Mouse (Mus musculus) embryonic facial prominence, embryonic 13.5 days (tissue): ENCODE data around the gene Hist1h3g. TPM values are rescaled to one million over a fixed set of nuclear protein-coding genes. Genes with fewer than 3 reads are reported as not detected.
A peak's percentile ranks its signal among the peaks of the same experiment; 100 is the strongest.
"Not testable (repeated sequence)": the region's sequence is repeated elsewhere in the genome, so short reads cannot be mapped to it uniquely, and the experiment has no call there.

Source experiments
- ATAC-seq: fragments of 200-750 bp; cut with Nextera tagmentation; 2 replicates; pipeline ENCODE4 v1.8.0; 2017; ENCODE audit warnings: low read depth; ENCODE audit not compliant: insufficient number of reproducible peaks, insufficient read depth, low FRiP score, low TSS enrichment
- H3K27ac ChIP-seq: fragments of 300-500 bp; sonication (generic); 2 replicates; pipeline ENCODE4 v1.5.1; 2015; ENCODE audit warnings: moderate library complexity, mild to moderate bottlenecking, inconsistent platforms
- H3K27me3 ChIP-seq: fragments of 300-500 bp; sonication (generic); 2 replicates; pipeline ENCODE4 v1.6.1; 2015; ENCODE audit warnings: mild to moderate bottlenecking, inconsistent platforms
- H3K36me3 ChIP-seq: fragments of 300-500 bp; sonication (generic); 2 replicates; pipeline ENCODE4 v1.6.1; 2015; ENCODE audit warnings: mild to moderate bottlenecking, inconsistent platforms
- H3K4me1 ChIP-seq: fragments of 300-500 bp; sonication (generic); 2 replicates; pipeline ENCODE4 v1.6.1; 2015; ENCODE audit warnings: inconsistent platforms
- H3K4me2 ChIP-seq: fragments of 300-500 bp; sonication (generic); 2 replicates; pipeline ENCODE4 v1.6.1; 2015; ENCODE audit warnings: moderate library complexity, mild to moderate bottlenecking, inconsistent platforms
- H3K4me3 ChIP-seq: fragments of 300-500 bp; sonication (generic); 2 replicates; pipeline ENCODE4 v1.5.1; 2015; ENCODE audit warnings: mild to moderate bottlenecking, inconsistent platforms
- H3K9ac ChIP-seq: fragments of 300-500 bp; sonication (generic); 2 replicates; pipeline ENCODE4 v1.6.1; 2015; ENCODE audit warnings: mild to moderate bottlenecking, inconsistent platforms
- H3K9me3 ChIP-seq: fragments of 300-500 bp; sonication (generic); 2 replicates; pipeline ENCODE4 v1.6.1; 2016; ENCODE audit warnings: inconsistent platforms
- WGBS: fragments of 180-500 bp; shearing (Covaris S2); methylation state at CpG from one replicate; pipeline ENCODE4 v1.1.7; 2015; ENCODE audit warnings: mixed read lengths; 5-methylcytosine and 5-hydroxymethylcytosine counted together
- polyA plus RNA-seq: library from polyadenylated mRNA; unstranded; fragments of >200 nt; fragmentation: Nextera tagmentation; extraction: Ambion mirVana; gene quantifications from 2 replicates; pipeline ENCODE4 v1.2.1, GENCODE M21; 2015

Hist1h3g gene
- polyA plus RNA-seq, 1 experiment from 2014 or later = 6.7 TPM

DNA sequence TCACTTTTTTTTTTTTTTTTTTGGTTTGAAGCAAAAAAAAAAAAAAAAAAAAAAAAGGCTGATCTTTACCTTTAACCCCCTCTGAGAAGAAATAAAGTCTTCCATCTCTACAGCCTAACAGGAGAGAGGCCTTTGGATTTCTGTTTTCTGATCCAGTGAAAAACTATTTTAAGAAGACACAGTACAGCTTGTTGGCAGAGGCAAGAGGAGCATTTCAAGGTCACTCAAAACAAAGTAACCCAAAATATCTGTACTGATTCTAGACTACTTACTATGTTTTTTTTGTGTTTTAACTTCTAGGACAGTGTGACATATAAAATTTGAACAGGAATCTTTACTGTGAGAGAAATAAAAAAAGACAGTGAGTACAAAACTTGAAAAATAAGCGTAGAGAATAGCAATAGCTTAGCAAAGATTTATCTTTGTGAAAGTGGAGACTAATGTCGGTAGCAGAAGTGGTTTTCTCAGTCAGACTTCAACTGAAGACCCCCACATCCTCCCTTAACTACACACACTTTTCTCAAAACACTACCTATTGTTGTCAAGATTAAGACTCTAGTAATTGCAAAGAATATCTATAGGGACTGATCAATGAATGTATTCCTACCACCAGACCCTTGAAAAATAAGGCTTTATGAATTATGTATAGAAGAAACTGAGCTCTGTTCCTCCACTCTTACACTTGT lies 5.6 kb upstream of the Hist1h3g start:
- H3K9ac ChIP-seq = peak overlapping the region; percentile 84
- H3K9me3 ChIP-seq = no peaks in the 10 kb centered on the region
- H3K27me3 ChIP-seq = no peaks in the 10 kb centered on the region
- WGBS = 27% methylated on average over 2 of the region's 2 CpGs
- peak overlapping the region; percentile 97 for H3K27ac ChIP-seq
- peaks cover 25% of the 10 kb centered on the region for H3K4me1 ChIP-seq
- ATAC-seq = no peak
- peak overlapping the region; percentile 66 for H3K4me2 ChIP-seq
- peak overlapping the region; percentile 54 for H3K4me3 ChIP-seq
- H3K36me3 ChIP-seq = no peaks in the 10 kb centered on the region

DNA sequence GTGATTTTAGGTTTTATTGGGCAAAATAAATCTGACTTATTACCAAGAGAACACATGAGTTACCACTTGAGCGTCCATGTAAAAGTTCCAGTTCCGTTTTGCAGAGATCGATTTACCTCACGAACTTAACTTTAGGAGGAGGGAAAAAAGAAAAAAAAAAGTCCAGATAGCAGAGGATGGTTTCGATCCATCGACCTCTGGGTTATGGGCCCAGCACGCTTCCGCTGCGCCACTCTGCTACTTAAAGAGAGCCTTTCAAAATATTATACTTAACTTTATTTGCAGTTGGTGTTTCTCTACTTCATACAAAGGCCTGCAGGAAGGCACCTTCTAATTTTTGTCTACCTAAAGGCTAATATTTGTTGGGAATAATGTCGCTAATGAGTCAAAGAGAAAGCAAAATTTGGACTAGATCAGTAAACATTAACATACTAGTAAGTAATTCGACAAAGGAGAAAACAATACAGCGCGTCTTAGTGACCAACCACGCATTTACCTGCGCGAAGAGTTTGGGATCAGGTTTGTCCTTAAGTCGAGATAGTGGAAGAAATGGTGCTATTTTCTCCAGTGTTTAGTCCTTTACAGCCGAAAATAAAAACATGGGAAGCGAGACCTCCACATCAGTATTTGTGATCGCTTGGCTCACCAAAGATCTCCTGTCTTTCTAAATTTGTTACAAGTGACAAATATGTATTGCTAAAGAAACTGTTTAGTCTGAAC lies 4.9 kb upstream of the Hist1h3g start:
- peak overlapping the region; percentile 66 for H3K4me2 ChIP-seq
- H3K9ac ChIP-seq = peak overlapping the region; percentile 84
- H3K27ac ChIP-seq = peak overlapping the region; percentile 97
- H3K9me3 ChIP-seq = no peaks in the 10 kb centered on the region
- no peaks in the 10 kb centered on the region for H3K36me3 ChIP-seq
- under 1% methylated on average over 20 of the region's 20 CpGs for WGBS
- ATAC-seq = no peak
- H3K27me3 ChIP-seq = no peaks in the 10 kb centered on the region
- H3K4me1 ChIP-seq = peaks cover 24% of the 10 kb centered on the region
- H3K4me3 ChIP-seq = peak overlapping the region; percentile 54

DNA sequence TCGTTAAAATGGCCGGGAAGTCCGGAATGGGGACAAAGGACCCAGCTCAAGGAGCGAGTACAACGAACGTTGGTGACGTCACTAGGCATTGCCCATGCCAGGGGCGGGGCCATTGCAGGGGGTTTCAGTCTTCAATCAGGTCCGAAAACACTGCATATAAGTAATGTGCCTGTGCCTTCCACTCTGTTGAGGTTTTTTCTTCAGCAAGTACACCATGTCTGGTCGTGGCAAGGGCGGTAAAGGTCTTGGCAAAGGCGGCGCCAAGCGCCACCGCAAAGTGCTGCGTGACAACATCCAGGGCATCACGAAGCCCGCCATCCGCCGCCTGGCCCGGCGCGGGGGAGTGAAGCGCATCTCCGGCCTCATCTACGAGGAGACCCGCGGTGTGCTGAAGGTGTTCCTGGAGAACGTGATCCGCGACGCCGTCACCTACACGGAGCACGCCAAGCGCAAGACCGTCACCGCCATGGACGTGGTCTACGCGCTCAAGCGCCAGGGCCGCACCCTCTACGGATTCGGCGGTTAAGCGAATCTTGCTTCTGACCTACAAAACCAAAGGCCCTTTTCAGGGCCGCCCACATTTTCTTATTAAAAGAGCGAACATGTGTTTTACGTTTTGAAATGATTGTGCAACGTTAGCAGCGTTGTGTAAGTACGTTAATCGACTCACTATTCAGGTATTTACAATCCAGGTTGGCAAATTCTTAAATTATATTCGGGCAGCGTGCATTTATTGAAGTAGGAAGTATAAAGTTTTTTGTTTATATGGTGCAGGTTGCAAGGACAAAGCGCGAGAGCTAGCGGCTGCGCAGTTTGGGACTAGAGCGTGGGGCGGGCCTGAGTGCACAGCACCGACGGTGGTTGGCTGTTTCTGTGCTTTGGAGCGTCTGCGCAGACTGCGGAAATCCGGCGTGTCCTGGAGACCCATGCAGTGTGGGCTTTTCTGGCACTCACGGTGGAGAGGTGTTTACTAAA lies 4.0 kb upstream of the Hist1h3g start, which contains the start of gene Hist1h4h:
Hist1h4h (plus strand) TSS at position 150 of the 975 bp plus-strand sequence.
- WGBS = under 1% methylated on average over 60 of the region's 70 CpGs
- Histone ChIP-seq H3K9me3 (no peaks in the 10 kb centered on the region), H3K27ac (peak within 1 kb of the TSS; percentile 97), H3K4me1 (peaks cover 25% of the 10 kb centered on the region), H3K27me3 (no peaks in the 10 kb centered on the region), H3K4me2 (peak within 1 kb of the TSS; percentile 66), H3K4me3 (peak within 1 kb of the TSS; percentile 54), H3K36me3 (no peaks in the 10 kb centered on the region), H3K9ac (peak within 1 kb of the TSS; percentile 84)
- peak; percentile 82 for ATAC-seq

DNA sequence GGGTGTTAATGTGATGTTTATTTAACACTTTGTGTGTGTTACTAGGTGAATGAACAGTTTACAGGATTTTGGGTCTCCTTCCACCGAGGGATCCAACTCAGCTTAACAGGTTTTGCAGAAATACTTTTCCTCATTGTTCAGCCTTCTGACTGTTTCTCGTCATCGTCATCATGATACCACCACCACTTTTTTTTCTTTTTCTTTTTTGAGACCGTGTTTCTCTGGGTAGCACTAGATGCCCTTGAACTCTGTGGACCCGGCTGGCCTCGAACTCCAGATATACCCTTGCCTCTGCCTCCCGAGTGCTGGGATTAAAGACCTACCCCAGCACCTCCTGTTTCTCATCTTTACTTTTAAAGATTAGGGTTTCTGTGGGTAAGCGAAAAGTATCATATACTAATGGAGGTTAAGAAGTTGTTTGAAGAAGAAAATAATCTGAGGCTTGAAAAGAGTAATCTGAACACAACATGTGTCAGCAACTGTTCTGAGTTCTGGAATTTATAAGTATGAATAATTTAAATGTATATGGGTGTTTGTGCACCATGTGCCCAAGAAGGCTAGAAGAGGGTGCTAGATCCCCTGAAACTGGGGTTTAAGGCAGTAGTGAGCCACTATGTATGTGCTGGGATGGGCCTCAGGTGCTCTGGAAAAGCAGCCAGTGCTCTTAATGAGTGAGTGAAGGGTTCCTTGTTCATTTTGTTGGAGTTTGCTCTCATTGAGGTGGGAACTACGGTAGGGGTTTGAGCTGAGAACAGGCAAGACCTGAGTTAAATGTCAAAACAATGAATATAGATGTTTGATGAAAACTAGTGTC lies 2.8 kb upstream of the Hist1h3g start:
- H3K4me2 ChIP-seq = peak overlapping the region; percentile 66
- H3K9me3 ChIP-seq = no peaks in the 10 kb centered on the region
- H3K9ac ChIP-seq = peak overlapping the region; percentile 84
- H3K27me3 ChIP-seq = no peaks in the 10 kb centered on the region
- H3K27ac ChIP-seq = peak overlapping the region; percentile 97
- peak overlapping the region; percentile 54 for H3K4me3 ChIP-seq
- 19% methylated on average over 9 of the region's 9 CpGs for WGBS
- no peaks in the 10 kb centered on the region for H3K36me3 ChIP-seq
- H3K4me1 ChIP-seq = peaks cover 37% of the 10 kb centered on the region
- ATAC-seq = no peak

DNA sequence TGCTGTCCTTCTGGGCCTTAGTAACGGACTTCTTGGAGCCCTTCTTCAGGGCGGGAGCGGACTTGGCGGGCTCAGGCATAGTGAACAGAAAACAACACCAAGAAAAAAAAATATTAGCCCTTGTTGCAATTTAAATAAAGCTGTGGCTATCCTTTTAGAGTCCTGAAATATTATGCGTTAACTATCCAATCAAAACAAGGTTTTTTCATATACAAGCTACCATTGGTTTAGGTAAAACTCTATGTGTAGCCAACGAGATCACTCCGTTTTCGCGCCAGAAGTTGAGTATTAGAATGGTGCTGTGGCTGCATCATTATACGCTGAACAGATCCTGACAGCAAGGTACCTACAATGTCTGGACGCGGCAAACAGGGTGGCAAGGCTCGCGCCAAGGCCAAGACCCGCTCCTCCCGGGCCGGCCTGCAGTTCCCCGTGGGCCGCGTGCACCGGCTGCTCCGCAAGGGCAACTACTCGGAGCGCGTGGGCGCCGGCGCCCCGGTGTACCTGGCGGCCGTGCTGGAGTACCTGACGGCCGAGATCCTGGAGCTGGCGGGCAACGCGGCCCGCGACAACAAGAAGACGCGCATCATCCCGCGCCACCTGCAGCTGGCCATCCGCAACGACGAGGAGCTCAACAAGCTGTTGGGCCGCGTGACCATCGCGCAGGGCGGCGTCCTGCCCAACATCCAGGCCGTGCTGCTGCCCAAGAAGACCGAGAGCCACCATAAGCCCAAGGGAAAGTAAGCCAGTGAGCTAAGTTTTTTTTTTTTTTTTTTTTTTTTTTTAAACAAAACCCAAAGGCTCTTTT lies 1.5 kb upstream of the Hist1h3g start, which contains the start of gene Hist1h2af:
Hist1h2af (plus strand) TSS at position 347 of the 808 bp plus-strand sequence.
- H3K27ac ChIP-seq = peak within 1 kb of the TSS; percentile 97

DNA sequence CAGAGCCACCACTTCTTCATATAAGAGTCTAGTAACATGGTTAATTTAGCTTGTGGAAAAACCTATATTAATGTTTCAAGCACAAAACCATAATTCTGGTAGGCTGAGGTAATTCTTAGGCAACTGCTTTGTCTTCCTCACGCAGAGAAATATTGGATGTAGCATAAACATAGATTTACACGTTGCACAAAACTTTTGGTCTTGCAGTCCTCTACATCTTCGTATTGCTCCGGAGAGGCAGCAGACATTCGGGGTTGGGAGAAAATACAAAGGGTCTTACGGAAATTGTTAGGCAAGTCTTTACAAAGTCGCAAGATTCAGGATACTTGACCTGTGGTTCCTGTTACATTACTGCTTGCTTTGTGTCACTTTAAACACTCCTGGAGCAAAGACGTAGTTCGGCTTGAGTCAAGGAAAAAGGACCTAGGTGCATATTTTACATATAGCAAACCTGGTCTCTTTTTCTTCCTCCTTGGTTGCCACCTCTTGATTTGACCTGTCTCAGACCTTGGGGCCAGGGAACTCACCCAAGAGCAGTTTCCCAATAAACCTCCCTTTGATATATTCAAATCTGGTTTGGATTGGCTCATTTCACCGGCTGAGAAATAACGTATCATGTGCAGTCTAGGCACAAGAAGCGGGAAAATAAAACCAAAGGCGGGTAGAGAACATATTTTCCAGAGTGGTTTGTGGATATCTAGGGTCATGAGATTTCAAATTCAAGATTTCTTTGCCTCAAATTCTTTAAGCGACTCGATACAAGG lies 672 bp upstream of the Hist1h3g start:
- H3K27ac ChIP-seq = peak overlapping the region; percentile 97
- H3K4me3 ChIP-seq = peak overlapping the region; percentile 54
- H3K4me2 ChIP-seq = peak overlapping the region; percentile 66
- no peaks in the 10 kb centered on the region for H3K27me3 ChIP-seq
- peak overlapping the region; percentile 75 for H3K9ac ChIP-seq
- peaks cover 32% of the 10 kb centered on the region for H3K4me1 ChIP-seq
- H3K9me3 ChIP-seq = no peaks in the 10 kb centered on the region
- H3K36me3 ChIP-seq = no peaks in the 10 kb centered on the region
- WGBS = under 1% methylated on average over 15 of the region's 15 CpGs
- ATAC-seq = no peak

More for the DNA sequence above, 1.5 kb upstream of the Hist1h3g start, which contains the start of gene Hist1h2af:
- peak within 1 kb of the TSS; percentile 66 for H3K4me2 ChIP-seq
- H3K27me3 ChIP-seq, H3K9me3 ChIP-seq, H3K36me3 ChIP-seq: not testable (repeated sequence)
- H3K4me3 ChIP-seq = peak within 1 kb of the TSS; percentile 54
- H3K9ac ChIP-seq = peak within 1 kb of the TSS; percentile 84
- under 1% methylated on average over 28 of the region's 53 CpGs for WGBS
- H3K4me1 ChIP-seq = peaks cover 36% of the 10 kb centered on the region
- ATAC-seq = peak; percentile 43

DNA sequence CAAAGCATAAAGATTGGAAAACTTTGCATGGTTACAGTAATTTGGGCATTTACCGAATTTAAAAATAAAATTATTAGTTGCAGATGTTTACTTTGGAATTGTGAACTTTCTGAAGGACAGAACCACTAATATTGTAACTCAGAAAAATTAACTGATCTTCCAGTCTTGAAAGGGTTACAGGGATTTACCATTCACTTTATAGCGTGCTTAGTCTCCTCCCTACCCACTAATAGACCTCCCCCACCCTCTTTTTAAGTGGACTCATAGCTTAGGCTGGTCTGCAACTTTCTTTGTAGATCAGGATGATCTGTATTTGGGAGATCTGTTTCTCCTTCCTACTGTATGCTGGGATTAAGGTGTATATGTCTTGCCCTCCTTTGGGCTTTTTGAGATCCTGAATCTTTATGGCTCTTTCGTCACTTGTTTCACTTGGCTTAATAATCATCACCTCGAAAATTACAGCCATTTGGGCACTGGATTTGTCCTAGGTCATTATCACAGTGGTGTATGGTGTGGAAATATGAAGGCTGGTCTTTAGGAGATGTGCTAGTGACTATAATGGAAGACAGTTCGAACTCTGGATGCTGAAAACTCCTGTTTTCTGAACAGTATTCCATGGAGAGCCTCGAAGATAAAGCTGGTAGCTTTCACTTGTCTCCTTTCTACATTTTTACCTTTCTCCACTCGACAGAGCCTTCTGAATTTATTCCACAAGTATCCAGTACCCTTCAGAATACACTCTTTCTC lies 1.0 kb downstream of the Hist1h3g start:
- no peaks in the 10 kb centered on the region for H3K36me3 ChIP-seq
- H3K9me3 ChIP-seq = no peaks in the 10 kb centered on the region
- no peak for ATAC-seq
- H3K4me1 ChIP-seq = peaks cover 32% of the 10 kb centered on the region
- H3K4me3 ChIP-seq = peak overlapping the region; percentile 54
- H3K4me2 ChIP-seq = peak overlapping the region; percentile 66
- no peaks in the 10 kb centered on the region for H3K27me3 ChIP-seq
- WGBS = 16% methylated on average over 7 of the region's 7 CpGs
- H3K9ac ChIP-seq = peak overlapping the region; percentile 66
- H3K27ac ChIP-seq = peak overlapping the region; percentile 97

DNA sequence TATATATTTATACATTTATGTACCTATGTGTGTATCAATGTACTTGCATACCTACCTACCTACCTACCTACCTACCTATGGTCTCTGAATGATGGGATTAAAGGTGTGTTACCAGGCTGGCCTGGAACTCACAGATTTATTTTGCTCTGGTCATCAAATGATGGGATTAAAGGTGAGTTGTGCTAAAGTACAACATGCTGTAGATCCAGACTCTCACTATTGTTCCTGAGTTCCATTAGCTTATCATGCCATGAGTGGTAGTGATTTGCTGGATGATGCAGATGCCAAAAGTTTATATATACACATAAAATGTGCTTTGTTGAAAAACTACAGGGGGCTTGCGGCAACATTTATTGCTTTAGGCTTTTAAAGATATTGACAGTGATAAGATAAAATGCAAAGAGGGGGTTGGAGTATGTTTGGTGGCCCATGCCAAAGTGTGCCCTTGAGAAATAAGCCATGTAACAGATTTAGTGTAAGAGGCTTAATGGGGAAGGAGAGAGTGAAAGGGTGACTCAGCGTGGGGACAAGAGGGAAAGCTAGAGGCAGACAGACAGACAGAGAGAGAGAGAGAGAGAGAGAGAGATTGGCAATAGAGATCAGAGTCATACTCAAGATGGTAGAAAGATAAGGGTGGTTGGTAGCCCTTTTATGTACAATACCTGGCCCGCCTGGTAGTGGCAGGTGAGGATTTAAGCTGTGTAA lies 1.9 kb downstream of the Hist1h3g start:
- Histone ChIP-seq H3K27me3 (no peaks in the 10 kb centered on the region), H3K27ac (peak overlapping the region; percentile 60), H3K9ac (peak overlapping the region; percentile 54; the same call in 1 of the 2 replicates), H3K36me3 (no peaks in the 10 kb centered on the region), H3K4me2 (peak overlapping the region; percentile 66), H3K9me3 (no peaks in the 10 kb centered on the region), H3K4me1 (peaks cover 30% of the 10 kb centered on the region), H3K4me3 (peak overlapping the region; percentile 54)
- no peak for ATAC-seq
- 74% methylated on average over 3 of the region's 3 CpGs for WGBS
